Mouse (Mus musculus) cerebellum, adult 2 months (tissue): ENCODE measurements around the gene 1110059E24Rik.

ENCODE experiments used
- CTCF ChIP-seq: fragments of 200-500 bp; IDR thresholded peaks from 2 replicates; pipeline ENCODE4 v1.5.1; 2011; ENCODE audit warnings: low read depth, mild to moderate bottlenecking, control low read depth, low read length, moderate library complexity, borderline replicate concordance; ENCODE audit not compliant: insufficient read depth
- POLR2A ChIP-seq: fragments of 200-500 bp; IDR thresholded peaks from 2 replicates; pipeline ENCODE4 v1.6.1; 2011; ENCODE audit warnings: low read length, control low read depth, borderline replicate concordance; ENCODE audit not compliant: insufficient read depth

DNA sequence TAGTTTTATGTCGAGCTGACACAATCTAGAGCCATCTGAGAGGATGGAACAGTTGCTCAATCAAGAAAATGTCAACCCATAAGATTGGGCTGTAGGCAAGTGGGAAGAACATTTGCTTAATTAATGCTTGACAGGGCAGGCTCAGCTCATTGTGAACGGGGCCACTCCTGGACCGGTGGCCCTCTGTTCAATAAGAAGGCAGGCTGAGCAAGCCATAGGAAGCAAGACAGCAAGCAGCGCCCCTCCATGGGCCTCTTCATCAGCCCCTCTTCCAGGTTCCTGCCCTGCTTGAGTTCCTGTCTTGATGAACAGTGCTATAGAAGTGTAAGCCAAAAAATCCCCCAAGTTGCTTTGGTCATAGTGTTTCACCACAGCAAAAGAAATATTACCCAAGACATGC, 65.2 kb downstream of the 1110059E24Rik start:
- TF ChIP-seq POLR2A = no peak
- no peak for TF ChIP-seq CTCF
